Mouse (Mus musculus): ENCODE data around the gene 2900026A02Rik.

Gene 2900026A02Rik

DNA sequence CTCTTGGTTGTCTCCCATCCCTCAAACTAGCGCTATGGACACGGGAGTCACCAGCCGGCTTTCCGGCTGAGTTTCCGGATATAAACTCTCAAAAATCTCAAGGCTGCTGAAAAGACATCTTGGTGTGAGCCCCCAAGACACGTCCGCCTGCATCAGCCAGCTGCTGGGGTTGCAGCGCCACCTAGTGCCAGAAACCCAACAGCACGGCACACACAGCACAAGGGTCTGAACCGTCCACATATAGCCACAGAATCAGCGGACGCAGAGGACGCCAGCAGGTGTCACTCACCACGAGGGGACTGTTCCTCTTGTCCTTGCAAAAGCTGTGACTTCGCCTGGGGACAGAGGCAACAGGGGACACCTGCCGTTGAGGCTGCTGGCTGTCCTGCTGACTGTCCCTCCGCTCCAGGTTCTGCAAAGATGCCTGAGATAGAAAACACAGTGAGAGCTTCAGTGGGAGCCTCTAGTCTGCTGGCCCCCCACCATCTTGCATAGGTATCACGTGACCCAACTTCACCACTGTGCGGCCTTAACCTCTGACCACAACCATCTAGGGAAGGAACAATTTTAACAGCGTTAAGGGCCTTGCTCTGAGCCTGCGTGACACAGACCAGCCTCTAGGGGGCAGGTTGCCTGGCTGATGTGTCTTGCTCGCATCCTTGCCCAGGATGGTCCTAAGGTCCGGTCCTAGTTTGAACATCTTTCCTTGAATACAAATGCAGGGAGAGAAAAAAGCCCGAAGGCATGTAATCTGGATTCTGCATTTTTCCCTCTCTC lies 45.9 kb downstream of the 2900026A02Rik start:
- peak; percentile 71 for DNase-seq (ENCODE audit: extremely low spot score)

DNA sequence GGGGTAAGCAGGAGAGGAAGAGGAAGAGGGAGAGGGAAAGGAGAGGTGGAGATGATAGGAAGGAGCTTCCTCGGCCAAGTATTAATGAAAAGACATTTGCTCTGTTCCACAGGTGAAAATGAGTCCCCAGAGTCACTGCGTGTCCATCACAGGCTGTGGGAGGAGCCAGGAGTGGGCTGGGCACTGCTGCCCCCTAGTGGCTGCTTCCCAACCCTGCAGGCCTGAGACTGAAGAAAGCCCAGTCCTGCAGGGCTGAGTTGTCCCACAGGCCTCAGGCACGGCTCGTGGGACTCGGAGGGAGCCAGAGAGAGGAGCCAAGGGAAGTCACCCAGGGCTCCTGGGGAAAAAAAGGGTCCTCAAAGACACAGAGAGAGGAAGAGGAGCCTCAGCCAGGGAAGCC lies 47.7 kb downstream of the 2900026A02Rik start:
- peak; percentile 71 for DNase-seq (ENCODE audit: extremely low spot score)

DNA sequence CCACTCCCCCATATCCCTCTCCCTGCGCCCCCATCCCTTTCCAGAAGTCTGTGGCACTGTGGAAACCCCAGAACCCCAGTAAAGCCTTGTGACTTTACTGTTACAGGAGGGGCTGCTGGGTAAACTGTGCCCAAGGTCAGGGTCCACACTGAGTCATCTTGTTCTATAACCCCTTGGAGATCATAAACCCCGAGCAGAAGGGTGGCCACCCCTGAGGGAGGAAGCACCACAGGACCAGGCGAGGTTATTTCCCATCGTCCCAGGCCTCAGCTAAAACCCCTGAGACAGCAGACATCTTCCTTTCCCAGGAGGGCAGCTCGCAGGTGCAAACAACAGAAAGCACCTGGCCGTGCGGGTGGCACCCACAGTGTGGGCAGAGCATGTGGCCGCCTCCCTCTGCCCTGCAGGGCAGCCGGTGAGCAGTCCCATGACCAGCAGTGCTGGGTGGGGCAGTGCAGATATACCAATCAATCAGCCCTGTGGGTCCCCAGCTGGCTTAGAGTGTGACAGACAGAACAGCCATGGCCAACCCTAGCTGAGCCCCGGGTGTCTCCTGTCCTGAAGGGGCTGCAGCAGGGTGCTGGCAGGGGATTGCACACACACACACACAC lies 49.0 kb downstream of the 2900026A02Rik start:
- no peak for DNase-seq (ENCODE audit: extremely low spot score)

DNA sequence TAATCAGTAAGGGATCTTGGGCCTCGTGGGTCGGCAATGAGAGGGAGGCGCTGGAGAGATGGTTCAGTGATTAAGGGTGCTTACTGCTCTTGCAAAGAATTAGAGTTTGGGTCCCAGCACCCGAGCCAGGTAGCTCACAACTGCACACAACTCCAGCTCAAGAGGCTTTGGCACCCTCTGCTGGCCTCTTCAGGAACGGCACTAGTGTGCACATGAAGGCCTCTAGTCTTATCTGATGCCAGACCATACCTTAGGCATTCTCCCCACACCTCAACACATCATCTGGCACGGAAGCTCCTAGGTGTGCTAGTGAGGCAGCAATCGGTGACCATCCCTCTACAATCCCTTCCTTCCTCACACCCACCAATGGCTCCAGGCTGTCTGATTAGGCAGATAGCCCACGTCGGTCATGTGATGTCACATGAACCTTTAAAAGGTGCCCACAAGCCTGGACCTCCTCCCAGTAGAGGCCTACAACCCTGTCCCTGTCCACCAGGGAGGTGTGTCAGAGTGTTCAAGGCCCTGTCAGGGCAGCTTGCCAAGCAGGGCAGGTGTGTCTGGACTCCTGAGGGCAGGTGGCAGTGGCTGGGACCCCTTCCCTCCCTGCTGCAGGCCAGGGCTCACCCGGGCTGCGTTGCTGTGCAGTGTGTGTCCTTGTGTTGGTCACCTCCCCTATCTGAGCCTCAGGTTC lies 50.8 kb downstream of the 2900026A02Rik start:
- DNase-seq (ENCODE audit: extremely low spot score) = no peak

DNA sequence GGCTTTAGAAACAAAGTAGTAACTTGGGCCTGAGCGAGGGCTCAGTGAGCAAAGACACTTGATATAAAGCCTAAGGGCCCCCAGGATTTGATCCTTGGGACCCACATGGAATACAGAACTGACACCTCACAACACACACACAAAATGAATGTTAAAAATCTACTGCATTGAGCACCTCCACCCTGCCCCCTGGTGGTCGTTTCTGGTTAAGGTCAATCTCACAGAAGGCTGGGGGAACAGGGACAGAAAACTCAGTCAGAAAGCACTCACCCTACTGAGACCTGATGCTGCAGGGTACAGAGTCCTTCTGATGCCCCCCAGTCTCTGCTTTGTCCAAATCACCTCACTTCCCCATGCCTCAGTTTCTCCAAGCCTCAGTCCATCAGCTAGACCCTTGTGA lies 53.3 kb downstream of the 2900026A02Rik start:
- DNase-seq (ENCODE audit: extremely low spot score) = no peak

DNA sequence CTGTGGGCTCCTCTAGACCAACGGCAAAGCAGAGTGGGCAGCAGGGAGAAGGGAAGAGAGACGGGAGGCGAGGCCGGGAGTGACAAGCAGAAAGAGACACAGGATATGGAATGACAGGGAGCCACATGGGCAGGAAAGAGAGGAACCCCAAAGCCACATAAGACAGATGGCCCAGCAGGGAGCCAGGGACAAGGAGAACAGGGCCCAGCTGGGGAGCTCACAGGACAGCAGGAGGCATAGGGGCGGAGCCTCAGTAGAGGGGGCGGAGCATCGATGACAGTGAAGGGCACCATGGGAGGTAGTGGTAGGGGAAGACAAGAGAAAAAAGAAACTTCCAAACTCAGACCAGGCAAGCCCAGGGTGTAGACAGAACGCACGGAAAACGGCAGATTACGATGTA lies 55.6 kb downstream of the 2900026A02Rik start:
- no peak for DNase-seq (ENCODE audit: extremely low spot score)

DNA sequence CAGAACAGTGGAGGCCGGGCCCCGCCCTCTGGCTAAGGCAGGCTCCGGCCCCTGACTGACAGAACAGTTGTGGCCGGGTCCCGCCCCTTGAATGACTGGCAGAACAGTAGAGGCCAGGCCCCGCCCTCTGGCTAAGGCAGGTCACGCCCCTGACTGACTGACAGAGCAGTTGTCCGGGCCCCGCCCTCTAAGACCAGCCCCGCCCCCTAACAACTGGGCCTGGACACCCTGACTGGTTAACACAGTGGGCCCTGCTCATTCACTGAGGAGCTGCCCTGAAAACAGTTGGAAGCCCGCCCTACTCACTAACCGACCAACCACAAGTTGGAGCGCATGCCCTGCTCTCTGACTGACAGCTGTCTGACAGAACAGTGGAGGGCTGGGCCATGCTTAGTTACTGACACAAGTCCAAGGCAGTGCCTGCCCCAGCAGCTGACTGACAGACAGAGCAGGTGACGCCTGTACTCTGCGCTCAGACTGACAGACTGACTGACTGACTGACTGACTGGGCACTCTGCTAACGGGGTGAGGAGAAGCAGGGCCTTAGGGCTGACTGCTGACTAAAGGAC lies 56.1 kb downstream of the 2900026A02Rik start:
- peak; percentile 90 for DNase-seq (ENCODE audit: extremely low spot score)

DNA sequence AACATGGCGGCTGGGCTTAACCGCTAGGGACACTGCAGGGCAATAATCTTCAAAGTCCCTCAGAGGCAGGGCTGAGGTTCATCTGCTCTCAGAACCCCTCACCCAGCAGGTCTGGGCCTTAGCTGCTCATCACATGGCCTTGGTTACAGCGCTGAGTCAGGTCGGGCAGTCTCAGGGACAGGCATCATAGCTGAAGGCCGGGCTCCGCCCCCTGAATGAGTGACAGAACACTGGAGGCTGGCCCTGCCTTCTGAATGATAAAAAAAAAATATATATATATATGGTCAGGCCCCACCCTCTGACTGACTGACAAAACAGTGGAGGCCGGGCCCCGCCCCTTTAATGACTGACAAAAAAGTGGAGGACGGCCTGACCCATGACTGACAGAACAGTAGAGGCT lies 56.6 kb downstream of the 2900026A02Rik start:
- DNase-seq (ENCODE audit: extremely low spot score) = no peak

DNA sequence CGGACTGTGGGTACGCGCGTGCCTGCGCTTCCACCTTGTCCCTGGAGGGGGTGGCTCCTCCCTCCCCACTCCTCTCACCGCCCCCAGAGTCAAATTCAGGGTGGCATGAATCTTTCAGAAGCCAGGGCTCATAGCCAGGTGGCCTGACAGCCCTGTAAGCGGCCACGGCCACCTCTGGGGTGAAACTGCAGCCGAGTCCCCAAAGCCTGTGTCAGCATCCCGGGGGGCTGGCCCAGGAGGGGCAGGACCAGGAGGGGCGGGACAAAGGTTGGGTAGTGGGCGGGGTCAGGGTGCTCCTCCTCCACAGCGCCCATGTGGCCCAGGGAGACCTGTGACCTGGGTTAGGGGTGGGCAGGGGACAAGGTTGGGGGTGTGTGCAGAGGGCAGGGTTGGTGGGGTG lies 57.9 kb downstream of the 2900026A02Rik start:
- peak; percentile 62 for DNase-seq (ENCODE audit: extremely low spot score)

DNA sequence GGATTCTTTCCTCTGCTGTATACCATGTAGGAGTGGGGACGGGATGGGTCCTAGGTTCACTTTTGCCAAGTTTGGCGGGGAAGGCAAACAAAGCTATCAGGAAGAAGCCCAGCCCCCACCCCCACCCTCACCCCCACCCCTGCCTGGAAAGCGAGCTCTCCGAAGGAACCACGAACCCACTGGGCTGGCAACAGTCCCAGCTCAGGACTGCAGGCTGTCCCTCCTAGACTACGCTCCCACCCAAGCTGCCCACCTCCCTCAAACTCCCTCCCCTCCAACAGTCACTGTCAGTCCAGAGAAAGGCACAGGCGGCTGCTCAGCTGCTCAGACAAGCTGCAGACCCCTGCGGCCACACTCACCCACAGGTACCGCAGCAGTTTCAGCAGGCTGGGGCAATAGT lies 58.3 kb downstream of the 2900026A02Rik start:
- no peak for DNase-seq (ENCODE audit: extremely low spot score)

DNA sequence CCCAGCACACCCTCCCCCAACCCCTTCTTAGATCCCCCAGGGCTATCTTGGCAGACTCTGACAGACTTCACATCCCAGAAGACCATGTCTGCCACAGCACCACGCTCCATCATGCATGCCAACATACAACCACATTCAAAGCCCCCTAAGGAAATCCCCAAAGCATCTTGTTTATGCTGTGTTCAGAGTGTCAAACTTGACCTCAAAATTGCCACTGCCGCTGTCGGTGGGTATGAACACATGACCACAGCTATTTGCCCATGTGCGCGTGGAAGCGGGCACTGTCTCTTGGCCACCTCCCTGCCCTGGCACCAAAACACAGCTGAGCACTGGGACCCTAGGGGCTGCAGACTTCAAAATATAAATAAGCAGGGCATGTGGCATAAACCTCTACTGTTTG lies 59.5 kb downstream of the 2900026A02Rik start:
- DNase-seq (ENCODE audit: extremely low spot score) = no peak

DNA sequence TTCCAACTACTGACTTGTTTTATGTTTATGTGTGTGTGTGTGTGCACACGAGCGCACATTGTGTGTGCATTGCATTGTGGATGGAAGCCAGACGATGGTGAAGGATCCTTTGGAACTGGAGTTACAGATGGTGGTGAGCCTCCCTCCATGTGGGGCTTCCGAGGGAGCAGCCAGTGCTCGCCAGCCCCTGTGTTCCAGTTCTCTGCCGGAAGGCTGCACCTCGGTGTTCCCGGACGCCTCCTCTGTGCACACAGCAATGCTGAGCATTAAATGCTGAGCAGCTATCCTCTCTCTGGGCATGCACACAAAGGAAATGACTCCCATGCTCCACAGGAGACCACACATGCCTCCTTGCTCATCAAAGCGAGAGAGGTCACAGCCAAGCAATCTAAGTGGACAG lies 60.7 kb downstream of the 2900026A02Rik start:
- no peak for DNase-seq (ENCODE audit: extremely low spot score)

DNA sequence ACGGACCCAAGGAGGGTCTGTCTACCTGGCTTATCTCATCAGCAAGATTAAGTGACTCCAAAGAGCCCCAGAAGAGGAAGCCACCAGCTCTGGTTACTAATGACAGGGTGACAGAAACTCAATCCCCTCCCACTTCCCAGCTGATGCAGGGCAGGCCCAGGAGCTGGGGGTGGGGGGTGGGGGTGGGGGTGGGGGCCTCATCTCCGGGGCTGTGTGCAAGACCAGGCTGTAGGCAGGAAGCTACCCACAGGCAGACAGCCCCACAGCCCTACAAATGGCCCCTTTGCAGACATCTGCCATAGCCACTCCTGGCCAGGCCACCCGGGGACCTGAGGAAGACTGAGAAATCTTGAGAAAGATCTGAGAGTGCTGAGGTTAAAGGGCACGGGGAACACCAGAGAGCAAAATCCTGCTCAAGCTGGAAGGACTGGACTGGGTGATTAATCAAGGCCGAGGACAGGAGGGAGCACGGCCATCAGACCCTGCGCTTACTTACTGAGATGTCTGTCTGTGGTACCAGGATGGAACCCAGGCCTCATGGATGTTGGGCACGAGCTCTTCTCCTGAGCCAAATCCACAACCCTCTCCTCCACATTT lies 62.2 kb downstream of the 2900026A02Rik start:
- peak; percentile 59 for DNase-seq (ENCODE audit: extremely low spot score)

DNA sequence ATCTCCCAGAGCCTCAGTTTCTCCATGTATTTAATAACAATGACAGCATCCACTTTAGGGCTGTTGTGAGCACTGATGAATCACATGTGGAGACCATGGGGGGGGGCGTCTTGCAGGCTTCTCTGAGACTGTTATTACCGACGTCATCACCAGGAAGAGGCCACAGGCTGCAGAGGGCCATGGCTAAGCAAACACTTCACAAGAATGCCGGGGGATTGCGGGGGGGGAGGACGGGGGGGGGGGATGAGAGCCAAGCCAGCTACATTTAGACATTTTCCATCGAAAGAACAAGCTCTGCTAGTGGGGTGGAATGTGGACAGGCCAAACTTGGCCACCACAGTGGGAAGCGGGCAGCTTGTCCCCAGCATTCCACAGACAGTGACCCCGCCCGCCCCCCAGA lies 63.4 kb downstream of the 2900026A02Rik start:
- DNase-seq (ENCODE audit: extremely low spot score) = no peak

DNA sequence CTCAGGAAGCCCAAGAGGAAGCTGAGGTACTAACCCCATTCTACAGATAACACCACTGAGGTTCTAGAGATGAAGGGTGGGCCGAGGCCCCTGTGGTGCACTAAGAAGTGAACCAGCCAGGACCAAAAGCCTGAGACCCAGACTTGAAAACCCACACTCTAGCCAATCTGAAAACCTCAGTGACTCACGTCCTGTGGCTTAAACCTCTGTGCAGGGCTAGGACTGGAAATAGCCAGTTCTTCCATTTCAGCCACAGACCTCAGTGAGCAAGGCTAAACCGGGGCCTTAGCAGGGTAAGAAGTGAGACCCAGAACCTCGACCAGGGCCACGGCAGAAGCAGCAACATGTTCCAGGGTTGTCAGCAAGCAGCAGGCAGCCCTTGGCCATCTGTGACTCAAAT lies 64.0 kb downstream of the 2900026A02Rik start:
- no peak for DNase-seq (ENCODE audit: extremely low spot score)

DNA sequence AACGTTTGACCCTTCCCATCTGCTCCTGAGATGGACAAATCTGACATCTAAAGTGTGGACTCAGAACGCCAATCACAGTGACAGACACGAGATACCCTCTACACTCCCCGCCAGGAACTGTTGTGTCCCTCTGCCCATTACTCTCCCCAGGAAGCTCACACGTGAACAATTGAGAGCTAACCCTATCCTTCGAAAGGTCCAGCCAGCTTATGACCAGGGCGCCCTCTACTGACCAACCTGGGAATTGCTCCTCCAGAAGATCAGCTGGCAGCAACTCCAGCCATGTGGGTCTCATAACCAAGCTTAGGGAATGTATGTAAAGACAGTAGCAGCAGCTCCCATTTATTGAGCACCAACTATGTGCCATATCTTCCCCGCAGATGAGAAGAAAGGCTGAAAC lies 65.9 kb downstream of the 2900026A02Rik start:
- DNase-seq (ENCODE audit: extremely low spot score) = peak; percentile 83

DNA sequence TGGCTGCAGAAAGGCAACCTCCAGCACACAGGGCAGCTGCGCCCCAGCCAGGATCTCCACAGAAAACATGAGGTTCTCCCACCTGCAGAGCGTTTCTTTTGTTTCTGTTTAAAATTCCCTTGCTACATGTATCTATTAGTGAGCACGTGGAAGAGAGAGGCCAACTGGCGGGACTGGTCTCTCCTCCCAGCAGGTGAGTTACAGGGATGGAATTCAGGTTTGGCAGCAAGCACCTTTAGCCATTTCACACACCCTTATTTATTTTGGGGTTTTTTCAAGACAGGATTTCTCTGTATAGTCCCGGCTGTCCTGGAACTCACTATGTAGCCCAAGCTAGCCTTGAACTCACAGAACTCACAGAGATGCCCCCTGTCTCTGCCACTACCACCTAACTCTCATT lies 66.6 kb downstream of the 2900026A02Rik start:
- DNase-seq (ENCODE audit: extremely low spot score) = no peak

DNA sequence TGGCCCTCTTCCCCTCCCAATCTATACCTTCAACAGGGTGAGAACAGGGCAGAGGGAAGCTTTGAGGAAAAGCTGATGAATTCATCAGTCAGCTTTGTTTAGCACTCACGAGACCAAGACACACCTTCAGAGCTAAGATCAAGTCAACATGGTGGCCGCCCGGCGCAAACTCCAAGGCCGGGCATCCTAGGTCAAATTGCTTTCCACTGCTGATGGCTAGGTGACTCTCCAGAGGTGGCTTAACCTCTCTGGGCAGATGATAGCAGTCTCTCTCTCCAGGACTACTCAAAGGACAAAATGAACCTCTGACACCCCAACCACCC lies 67.6 kb downstream of the 2900026A02Rik start:
- DNase-seq (ENCODE audit: extremely low spot score) = no peak

DNA sequence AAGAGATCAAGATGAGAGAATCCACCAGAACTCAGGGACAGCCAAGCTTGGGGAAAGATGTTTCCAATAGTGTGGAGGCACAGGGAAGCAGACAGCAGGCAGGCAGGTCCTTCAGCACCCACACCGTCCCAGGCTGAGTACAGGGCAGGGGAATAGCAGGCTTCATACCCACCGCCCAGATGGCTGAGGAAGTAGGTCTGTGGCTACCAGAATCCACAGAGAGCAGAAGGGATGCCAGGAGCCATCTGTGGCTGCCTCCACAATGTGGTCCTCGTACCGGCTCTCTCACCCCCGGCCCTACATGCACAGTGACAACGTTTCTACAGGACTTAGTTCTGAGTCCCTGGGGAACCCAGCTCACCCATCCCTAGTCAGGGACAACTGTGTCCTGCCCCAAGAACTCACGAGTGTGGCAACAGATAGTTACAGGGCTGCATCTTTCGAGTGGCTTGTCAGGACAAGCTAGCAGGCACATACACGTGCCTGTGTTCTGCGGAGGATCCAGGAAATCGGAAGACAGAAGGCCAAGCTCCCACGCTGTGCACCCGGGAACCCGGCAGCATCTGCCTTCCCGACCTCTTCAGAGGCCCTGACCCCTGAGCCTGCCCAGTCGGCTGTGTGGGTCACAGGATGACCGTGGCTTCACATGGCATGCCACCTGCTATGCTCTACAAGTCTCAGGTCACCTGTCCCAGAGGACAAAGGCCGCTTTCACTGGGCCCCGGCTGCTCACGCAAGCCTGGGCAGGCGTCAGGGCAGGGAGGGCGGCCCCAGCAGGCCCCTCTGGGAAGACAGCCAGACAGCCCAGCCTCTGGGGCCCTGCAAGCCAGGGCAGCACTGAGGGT lies 68.2 kb downstream of the 2900026A02Rik start:
- no peak for DNase-seq (ENCODE audit: extremely low spot score)

DNA sequence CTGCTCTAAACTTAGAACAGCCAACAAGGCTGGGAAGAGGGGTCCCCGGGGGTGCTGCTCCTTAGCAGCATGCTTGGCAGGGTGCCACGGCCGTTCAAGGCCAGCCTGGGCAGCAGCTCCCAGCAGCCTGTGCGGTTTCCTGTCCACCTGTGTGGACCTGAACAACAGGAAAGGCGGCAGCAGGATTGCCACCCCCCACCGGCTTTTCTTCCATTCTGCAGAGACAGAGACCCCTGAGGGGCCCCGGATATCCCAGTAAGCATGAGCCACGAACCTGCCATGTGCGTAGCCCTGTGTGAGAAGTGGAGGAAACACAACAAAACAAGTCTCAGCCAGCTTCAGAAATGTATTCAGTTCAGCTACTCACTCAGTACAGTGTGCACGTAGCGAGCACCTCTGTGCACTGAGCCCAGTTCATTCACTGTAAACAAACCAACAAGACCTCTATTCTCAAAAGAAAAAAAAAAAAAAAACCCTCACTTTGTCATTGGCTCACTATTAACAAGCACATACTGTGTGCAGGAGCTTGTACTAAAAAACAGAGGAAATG lies 69.4 kb downstream of the 2900026A02Rik start:
- no peak for DNase-seq (ENCODE audit: extremely low spot score)

DNA sequence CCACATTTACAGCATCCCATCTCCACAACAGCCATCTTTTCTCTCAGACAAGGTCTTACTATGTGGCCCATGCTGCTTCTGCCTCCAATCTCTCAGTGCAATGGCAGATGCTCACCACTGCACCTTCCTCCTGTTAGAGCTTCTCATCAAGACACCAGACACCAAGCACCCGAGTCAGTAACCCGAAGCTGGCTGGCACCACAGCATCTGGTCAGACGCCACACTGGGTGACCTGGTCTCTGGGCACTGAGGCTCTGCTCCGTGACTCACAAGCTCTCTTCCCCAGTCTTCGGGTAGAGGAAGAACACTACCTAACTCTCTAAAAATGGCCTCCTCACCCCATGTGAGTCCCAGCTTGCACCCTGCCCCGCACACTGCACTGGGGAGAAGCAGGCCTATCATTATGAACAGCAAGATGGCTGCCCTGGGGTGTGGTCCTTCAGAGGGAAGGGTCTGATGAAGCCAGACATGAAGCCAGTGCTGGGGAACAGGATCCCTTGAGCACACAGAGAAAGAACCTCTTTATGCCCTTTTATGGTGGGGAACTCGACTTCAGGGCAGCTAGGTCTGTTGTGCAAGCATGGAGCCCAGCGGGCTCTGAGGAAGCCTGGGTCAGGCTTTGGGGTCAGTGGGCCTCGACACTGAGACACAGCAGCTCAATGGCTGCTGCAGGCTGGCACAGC lies 70.0 kb downstream of the 2900026A02Rik start:
- DNase-seq (ENCODE audit: extremely low spot score) = no peak

All from embryo, embryonic 9.5 days (tissue).